Mouse (Mus musculus): ENCODE measurements at regions not wholly inside any gene's neighbourhood (a gene's known extent, or its start where the extent isn't known, plus 50 kb on each side); places are given as distances from the start of the nearest gene placed in this dataset.

DNA sequence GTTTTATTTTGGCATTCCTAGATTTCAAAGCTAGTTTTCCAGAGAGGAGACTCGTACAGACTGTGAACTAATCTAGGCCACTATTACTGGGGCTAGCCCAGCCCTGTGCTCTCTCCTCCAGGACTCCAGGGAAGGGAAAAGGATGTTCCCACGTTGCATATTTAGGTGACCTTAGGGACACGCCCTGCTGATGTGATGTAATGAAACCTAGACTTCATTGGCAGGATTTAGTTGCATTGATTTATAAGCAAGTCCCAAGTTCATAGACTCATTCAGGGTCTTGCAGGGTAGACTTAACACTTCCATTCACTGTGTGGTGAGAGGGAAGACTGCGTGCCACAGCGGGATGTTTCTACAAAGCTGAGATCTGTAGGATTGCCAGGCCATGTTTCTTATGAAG is 58.0 kb upstream of the Serp2 start:
- 76% methylated on average over 5 of the region's 5 CpGs for WGBS
- Histone ChIP-seq H3K27me3 (replicated peaks; ENCODE audit: control insufficient read depth, insufficient read depth, low read length) (no peaks in the 10 kb centered on the region), H3K4me1 (replicated peaks; ENCODE audit: control insufficient read depth, insufficient read depth, low read length) (peaks cover 15% of the 10 kb centered on the region)

DNA sequence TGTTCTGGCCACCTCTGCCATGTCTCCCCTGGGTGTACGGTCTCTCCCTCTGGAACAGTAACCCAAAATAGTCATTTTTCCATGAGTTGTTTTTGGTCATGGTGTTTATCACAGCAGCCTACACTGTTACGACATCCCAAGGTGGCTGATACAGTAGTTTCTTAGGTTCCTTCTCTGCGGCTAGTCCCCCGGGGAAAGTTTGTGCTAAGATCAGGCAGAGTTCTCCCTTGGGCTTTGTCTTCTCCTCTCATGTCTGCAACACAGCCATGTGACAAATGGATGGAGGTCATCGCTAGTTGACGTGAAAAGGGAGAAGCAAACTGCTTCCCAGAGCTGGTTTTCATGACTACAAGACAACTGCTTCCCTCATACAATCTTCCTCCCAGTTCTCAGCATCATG is 56.9 kb upstream of the Serp2 start:
- Histone ChIP-seq H3K4me2 (no peak overlapping the region), H3K27ac (ENCODE audit: low read depth, low read length) (no peak overlapping the region), H3K27me3 (replicated peaks; ENCODE audit: control insufficient read depth, insufficient read depth, low read length) (no peaks in the 10 kb centered on the region), H3K4me1 (replicated peaks; ENCODE audit: control insufficient read depth, insufficient read depth, low read length) (peaks cover 15% of the 10 kb centered on the region), H3K4me3 (ENCODE audit: low read depth, low read length) (no peak overlapping the region), H3K9ac (ENCODE audit: low read depth, low read length) (no peak overlapping the region), H3K36me3 (ENCODE audit: control insufficient read depth, insufficient read depth, low read length) (no peaks in the 10 kb centered on the region), H3K9me3 (ENCODE audit: control insufficient read depth, low read length) (no peaks in the 10 kb centered on the region)
- ATAC-seq (replicated peaks; ENCODE audit: low FRiP score) (no peak), DNase-seq (ENCODE audit: low spot score) (no peak)
- 83% methylated on average over 6 of the region's 6 CpGs for WGBS

More for the DNA sequence above, 58.0 kb upstream of the Serp2 start:
- DNase-seq (ENCODE audit: low spot score) (no peak), ATAC-seq (replicated peaks; ENCODE audit: low FRiP score) (no peak)
- Histone ChIP-seq H3K27ac (ENCODE audit: low read depth, low read length) (no peak overlapping the region), H3K9me3 (ENCODE audit: control insufficient read depth, low read length) (no peaks in the 10 kb centered on the region), H3K9ac (ENCODE audit: low read depth, low read length) (no peak overlapping the region), H3K36me3 (ENCODE audit: control insufficient read depth, insufficient read depth, low read length) (no peaks in the 10 kb centered on the region), H3K4me3 (ENCODE audit: low read depth, low read length) (no peak overlapping the region), H3K4me2 (no peak overlapping the region)

DNA sequence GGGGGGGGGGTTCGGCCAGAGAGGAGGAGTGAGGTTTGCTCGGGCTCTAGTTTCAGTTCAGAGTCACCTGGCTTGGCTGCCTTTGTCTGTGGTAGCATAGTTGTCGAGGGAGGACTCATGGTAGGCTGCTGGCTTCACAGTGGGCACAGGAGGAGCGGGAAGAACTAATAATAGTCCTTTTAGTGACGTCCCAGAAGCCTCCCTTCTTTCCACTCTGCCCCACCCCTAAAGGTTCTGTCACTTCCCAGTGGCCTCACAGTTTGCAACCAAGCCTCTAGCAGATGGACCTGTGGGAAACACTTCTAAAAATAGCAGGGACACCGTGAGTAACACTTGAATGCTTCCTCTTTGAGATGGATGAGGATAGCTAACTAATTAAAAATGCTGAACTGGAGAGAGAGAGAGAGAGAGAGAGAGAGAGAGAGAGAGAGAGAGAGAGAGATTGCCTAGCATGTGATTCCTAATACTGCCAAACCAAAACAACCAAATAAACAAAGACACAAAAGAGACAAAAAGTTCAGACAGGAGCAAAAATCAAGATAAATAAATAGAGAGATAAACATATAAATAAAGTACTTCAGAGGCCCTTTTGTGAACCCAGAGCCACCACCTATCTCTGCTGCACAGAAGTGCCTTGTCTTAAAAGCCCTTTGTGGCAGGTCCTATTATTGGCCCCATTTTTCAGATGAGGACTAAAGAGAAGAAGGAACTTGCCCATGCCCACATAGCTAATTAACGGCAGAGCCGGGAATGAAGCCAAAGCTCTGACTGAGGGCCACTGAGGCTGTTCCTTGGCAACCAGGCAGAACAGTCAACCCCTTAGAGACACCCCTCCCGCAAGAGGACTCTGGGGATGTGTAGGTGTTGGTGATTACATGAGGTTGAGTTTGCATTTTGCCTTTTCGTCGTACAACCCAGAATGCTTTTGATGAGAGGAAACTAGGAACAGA is 54.0 kb upstream of the Serp2 start:
- H3K4me3 ChIP-seq (ENCODE audit: low read depth, low read length) = no peak overlapping the region
- peaks cover 10% of the 10 kb centered on the region for H3K4me1 ChIP-seq (replicated peaks; ENCODE audit: control insufficient read depth, insufficient read depth, low read length)
- H3K36me3 ChIP-seq (ENCODE audit: control insufficient read depth, insufficient read depth, low read length) = no peaks in the 10 kb centered on the region
- H3K9ac ChIP-seq (ENCODE audit: low read depth, low read length) = no peak overlapping the region
- H3K4me2 ChIP-seq = no peak overlapping the region
- H3K27me3 ChIP-seq (replicated peaks; ENCODE audit: control insufficient read depth, insufficient read depth, low read length) = no peaks in the 10 kb centered on the region
- DNase-seq (ENCODE audit: low spot score) = no peak
- WGBS = 49% methylated on average over 11 of the region's 11 CpGs
- no peaks in the 10 kb centered on the region for H3K9me3 ChIP-seq (ENCODE audit: control insufficient read depth, low read length)
- no peak overlapping the region for H3K27ac ChIP-seq (ENCODE audit: low read depth, low read length)
- ATAC-seq (replicated peaks; ENCODE audit: low FRiP score) = no peak

All from liver, embryonic 11.5 days (tissue).